Mouse (Mus musculus) inflammation-experienced regulatory T-cells, adult 6 months (primary cell): ENCODE results near the gene Myadm. TPM values are rescaled to one million over a fixed set of nuclear protein-coding genes. Genes with fewer than 3 reads are reported as not detected.
"Not testable (repeated sequence)": the region's sequence is repeated elsewhere in the genome, so short reads cannot be mapped to it uniquely, and the experiment has no call there.

Experiments
- ATAC-seq: one replicate; pipeline ENCODE4 v1.8.0; 2017
- polyA plus RNA-seq, 3 experiments: library from polyadenylated mRNA; unstranded; fragments of 100-300 nt; shearing (Covaris generic); gene quantifications; one replicate each; pipeline ENCODE4 v1.2.1; 2017

Gene Myadm
- 10 to 100 TPM in 1 of 3 experiments, 1 to 10 TPM in 2; 1.5 to 23.0 (median 4.8) TPM for polyA plus RNA-seq

DNA sequence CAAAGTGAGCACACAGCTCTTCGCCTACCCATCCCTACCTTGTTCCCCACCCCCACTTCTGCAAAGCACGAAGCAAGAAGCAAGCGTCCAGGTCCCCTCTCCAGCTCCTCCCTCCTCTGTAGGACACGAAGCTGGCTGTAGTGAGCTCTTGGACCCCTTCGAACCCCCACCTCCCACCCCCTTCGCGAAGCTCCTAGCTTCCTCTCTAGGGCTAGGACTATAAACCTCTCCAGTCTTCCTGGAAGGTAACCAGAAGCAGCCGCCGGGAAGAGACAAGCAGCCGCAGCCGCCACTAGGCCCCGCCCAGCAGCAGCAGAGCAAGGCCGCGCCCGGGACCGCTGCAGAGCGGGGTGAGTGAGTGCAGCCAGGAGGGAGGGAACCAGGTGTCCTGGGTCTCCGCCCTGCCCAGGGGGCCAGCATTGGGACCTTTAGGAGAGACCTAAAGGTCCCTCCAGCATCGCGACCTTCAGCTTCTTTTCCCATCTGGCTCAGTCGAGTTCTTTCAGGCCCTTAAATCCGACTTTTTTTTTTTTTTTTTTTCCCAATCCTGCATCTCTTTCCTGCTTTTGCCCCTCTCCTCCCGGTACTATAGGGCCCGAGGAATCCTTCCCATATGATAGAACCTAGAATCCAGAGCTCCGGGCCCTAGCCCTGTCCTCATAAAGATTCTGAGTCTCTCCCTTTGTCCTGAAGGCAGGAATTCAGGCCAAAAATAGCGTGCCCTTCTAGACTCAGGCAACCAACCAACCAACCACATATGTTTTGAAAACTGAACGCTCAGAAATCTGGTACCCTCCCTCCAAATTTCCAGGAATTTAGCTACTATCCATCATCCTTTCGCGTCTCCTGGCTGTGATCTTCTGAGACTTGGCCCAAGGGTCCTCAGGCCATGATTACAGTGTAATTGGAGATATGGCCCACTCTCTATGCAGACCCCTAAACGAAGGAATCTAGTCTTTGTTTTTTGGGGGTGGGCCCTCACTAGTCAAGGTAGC lies at the start of gene Myadm, which contains the start of gene Prkcg:
Gene Myadm (plus strand): TSS at position 105 of the 995 bp plus-strand sequence.
Gene Prkcg (plus strand): TSS at position 204 of the 995 bp plus-strand sequence.
- peak; percentile 57 for ATAC-seq

DNA sequence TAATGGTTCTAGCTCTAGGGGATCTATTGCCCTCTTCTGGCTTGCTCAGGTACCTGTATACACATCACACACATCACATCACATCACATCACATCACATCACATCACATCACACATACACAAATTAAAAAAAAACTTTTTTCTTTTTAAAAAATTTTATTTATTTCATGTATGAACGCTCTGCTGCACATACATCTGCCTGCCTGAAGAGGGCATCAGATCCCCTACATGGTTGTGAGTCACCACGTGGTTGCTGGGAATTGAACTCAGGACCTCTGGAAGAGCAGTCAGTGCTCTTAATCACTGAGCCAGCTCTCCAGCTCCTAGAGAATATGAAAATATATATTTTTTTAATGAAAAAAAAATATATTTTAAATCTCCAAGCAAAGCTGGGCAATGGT lies 49.7 kb upstream of the Myadm start:
- no peak for ATAC-seq

- no peak for ATAC-seq
These were observed 28.2 kb upstream of the Myadm start for GRCm38 (mm10) chr7:3260701-3261100.

GRCm38 (mm10) chr7:3261446-3261845 lies 27.4 kb upstream of the Myadm start:
- no peak for ATAC-seq

DNA sequence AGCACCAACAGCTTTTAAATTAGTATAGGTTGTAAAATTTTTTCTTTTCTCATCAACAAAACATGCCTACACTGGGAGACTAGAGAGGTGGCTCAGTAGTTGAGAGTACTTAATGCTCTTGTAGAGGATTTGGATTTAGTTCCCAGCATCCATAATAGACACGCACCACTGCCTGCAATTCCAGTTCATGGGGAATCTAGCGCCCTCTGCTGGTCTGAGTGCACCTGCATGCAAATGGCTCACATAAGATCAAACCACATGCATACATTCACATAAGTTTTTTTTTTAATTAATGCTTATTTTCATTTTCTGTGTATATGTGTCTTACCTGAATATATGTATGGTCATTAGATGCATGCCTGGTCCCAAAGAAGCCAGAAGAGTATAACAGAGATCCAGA lies 26.1 kb upstream of the Myadm start:
- ATAC-seq: no peak

DNA sequence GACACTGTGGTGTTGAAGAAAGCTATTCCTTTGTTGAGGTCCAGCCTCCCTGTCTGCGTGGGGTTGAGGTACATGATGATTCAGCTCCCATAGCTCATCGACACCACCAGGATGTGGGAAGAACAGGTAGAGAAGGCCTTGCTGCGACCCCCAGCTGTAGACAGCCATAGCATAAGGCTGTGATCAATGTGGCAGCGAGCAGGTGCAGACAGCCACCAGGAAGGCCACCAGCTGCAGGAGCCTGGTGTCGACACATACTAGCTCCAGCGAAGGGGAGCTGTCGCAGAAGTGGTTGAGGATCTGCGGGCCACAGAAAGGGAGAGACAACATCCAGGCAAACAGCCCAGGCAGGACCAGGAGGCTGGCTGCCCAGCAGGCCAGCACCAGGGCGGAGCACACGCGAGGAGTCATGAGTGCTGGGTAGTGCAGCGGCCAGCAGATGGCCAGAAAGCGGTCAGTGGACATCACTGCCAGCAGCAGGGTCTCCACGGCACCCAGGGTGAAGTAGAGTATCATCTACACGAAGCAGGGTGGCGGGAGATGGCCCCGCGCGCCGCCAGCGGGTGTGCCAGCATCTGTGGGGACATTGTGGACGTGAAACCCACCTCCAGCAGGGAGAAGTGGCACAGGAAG lies 24.4 kb upstream of the Myadm start:
- no peak for ATAC-seq

DNA sequence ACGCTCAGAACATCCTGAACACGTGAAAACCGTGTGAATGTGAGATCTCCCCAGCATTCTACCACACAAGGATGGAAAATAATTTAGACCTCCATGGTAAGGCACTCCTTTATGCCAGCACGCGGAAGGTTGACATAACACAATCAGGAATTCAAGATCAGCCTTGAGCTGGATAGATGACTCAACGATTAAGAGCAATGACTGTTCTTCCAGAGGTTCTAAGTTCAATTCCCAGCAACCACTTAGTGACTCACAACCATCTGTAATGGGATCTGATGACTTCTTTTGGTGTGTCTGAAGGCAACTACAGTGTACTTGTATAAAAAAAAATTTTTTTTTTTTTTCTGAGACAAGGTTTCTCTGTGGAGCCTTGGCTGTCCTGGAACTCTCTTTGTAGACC lies 23.6 kb upstream of the Myadm start:
- ATAC-seq: no peak

DNA sequence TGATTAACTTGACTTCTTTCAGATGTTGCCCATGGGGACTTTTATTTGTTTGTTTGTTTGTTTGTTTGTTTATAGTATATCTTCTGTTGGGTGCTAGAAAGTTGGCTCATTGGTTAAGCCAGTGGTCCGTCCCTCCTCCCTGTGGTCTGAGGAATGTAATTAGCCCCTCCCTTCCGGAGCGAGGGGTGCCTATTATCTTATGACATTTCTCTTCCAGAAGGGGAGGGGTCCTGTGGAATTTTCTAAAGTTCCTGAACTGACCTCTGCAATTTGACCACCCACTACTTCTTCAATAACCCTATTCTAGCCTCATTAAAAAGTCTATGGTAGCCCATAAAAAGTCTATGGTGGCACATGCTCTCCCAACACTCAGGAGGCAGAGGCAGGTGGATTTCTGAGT lies 21.6 kb upstream of the Myadm start:
- ATAC-seq: no peak

DNA sequence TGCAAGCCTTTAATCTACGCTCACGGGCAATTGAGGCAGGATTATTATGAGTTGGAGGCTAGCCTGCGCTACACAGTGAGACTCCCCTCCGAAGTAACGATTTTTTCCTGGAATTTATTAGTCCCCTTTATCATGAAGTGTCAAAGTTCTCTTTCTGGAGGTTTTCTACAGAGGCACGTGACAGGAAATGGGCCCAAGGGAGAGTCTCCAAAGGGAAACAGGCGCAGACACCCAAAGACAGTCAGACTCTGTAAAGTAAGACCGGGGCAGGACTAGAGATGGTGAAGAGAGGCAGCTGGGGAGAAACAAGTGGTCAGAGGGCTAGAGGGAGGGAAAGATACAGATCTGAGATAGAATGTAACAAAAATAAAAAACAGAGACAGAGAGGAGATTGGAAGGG lies 21.0 kb upstream of the Myadm start:
- no peak for ATAC-seq

- no peak for ATAC-seq
These were observed 20.6 kb upstream of the Myadm start for GRCm38 (mm10) chr7:3268291-3268690.

DNA sequence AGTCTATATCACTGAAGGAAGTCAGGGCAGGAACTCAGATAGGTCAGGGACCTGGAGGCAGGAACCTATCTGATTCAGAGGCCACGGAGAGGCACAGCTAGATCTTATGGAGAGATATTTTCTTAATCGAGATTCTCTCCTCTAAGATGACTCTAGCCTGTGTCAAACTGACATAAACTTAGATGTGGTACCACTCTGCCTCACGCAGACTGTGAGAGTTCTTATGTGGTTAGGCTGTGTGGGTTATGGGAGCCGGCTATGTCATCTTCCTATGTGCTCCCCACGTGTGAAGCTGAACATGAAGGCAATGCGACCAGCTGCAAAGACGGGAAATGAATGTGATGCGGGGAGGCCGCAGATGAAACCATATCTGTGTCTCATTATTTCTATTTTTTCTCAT lies 16.7 kb upstream of the Myadm start:
- ATAC-seq: no peak

- ATAC-seq: no peak
These were observed 13.3 kb upstream of the Myadm start for GRCm38 (mm10) chr7:3275455-3276170.

GRCm38 (mm10) chr7:3276781-3277180 lies 12.1 kb upstream of the Myadm start:
- ATAC-seq: not testable (repeated sequence)

- no peak for ATAC-seq
These were observed 8.7 kb upstream of the Myadm start for GRCm38 (mm10) chr7:3280080-3280653.

DNA sequence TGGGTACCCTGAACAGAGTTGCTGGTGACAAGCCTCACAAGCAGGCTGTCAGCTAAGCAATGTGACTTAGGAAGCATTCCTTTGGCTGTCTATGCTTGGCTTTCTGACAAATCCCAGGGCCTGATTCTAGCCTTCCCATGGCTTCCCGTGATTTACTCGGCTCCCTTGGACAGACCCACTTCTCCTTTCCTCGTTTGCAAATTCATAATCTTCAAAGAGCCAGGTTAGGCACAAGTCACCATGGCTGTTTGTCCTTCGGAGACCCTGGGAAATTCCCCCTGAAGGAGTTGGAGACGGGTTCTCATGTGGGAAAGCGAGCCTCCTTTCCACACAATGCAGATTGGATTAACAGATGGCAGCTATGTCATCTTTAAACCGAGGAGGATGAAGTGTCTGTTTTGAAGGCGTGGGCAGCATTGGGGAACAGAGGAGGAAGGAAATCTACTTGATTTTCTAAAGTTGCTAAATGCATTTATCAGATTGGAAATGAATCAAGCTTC lies 8.2 kb upstream of the Myadm start:
- no peak for ATAC-seq

DNA sequence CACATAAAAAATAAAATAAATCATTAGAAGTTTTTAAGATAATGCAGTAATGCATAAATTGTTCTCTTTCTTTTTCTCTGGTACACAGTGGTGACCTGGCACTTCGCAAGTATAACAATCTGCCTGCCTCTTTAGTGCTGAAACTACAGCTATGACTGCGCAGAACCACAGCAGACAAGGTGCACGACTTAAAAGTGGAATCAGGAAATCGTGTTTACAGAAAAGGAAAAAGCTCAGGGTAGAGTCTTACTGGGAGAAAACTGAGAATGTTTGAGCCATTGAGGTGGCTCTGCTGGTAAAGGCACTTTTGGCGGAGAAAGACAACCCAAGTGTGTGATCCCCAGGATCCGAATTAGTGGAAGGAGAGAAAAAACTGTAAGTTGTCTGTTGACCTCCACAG lies 7.1 kb upstream of the Myadm start:
- ATAC-seq: no peak

DNA sequence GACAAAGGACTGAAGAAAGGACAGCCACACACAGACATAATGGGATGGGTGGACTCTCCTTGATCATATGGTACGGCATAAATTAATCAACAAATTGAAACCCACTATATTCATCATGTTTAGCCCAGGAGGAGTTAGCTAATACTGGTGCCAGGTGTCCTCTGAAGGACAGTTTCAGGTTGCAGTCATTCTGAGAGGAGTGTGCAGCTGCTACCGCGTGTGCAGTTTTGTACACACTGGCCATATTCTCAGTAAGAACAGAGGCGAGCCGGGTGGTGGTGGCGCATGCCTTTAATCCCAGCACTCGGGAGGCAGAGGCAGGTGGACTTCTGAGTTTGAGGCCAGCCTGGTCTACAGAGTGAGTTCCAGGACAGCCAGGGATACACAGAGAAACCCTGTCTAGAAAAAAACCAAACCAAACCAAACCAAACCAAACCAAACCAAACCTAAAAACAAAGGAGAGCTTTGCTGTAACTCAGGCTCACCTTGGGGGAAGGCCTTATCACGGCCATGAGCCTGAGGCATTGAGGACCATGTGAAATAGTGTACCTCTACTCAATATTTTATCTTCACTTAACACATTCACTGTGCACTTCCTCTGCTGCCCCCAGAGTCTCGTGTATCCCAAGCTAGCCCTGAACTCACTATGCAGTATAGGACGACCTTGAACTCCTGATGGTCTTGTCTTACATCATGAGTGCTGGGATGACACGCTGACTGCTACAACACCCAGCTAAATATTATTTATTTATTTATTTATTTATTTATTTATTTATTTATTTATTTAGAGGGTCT lies 5.6 kb upstream of the Myadm start:
- no peak for ATAC-seq

DNA sequence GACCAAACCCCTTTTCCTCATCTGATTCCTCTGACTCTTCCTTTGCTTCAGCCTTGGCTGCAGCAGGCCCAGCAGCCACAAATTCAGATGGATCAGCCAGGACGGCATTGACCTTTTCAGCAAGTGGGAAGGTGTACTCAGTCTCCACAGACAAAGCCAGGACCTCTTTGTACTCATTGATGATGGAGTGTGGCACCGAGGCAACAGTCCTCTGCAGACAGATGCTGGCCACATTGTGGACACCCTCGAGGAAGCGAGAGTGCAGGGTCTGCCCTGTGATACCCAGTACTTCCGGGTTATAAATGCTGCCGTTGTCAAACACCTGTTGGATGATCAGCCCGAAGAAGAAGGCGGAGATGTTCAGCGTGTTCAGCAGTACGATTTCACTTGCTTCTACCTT lies 4.3 kb upstream of the Myadm start:
- no peak for ATAC-seq

DNA sequence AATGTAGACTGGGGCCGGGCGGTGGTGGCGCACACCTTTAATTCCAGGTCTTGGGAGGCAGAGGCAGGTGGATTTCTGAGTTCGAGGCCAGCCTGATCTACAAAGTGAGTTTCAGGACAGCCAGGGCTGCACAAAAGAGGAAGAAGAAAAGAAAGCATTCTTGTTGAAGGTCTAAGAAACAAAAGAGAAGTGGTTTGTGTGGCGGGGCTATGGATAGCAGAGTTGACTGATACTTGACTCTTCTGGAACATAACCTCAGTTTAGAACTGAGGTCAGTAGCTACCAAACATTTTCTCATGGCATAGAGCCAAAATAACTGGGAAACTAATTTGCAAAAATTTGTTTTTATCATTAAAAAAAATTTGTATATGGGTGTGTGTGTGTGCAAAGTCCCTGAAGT lies 2.8 kb upstream of the Myadm start:
- no peak for ATAC-seq

DNA sequence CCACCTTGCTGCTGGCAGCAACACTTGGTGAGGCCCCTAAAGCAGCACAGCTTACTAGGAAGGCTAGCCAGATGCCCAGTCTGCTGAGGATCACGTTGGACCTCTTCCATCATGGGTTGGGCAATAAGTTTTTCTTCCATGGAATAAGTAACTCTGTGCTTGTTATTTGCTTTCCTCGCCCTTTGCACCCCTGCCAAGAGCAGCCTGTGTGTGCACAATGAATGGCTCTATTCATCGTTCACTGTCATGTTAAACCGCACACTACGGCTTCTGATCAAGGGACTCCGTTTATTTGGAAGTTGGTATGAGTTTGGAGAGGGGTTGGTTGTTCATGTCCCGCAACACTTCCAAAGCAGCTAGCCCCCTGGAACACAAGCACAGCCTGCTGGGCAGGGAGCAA lies 1.7 kb upstream of the Myadm start:
- no peak for ATAC-seq

DNA sequence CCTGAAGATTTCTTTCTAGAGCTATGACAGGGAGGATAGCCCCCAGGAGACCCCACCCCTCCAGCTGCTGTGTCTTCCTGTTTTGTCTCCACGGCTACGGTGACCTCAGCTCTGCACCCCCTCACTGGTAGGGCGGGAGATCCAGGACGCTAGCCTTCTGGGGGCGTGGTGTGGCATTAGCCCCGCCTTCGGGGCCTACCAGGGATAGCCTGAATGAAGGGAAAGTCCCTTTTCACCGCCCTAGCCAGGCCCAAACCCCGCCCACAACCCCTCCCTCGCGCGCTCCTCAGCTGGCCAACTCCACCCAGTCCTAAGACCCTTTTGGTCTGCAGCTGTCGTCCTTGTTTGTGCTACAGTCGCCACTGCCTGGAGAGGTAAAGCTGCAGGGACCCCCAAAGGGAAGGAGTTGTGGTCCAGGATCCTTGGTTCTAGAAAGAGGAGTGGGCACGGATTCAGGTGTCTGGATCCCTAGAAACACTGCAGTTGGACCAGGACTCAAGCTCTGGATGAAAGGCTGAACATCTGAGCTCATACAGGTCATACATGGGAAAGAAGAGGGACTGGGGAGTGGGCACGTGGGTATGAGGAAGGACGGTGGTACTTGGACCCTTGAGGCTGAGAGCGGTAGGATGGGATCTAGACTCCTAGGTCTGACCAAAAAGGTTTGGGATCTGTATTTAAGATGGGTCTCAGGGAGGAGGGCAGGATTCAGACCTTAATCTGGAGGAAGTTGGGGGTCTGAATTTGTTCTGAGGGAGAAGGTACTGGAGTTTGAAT lies 1.6 kb downstream of the Myadm start:
- ATAC-seq: peak; percentile 81
